Mouse (Mus musculus): ENCODE measurements around the gene Tm4sf4. TPM values are rescaled to one million over a fixed set of nuclear protein-coding genes. Genes with fewer than 3 reads are reported as not detected.

Gene Tm4sf4
- polyA plus RNA-seq, 1 experiment from 2014 or later, result not detected

- ATAC-seq (ENCODE audit: low FRiP score) (no peak), DNase-seq (ENCODE audit: low spot score) (peak; percentile 31)
- Histone ChIP-seq H3K4me2 (replicated peaks; ENCODE audit: low read depth, low read length) (no peak overlapping the region), H3K36me3 (ENCODE audit: control insufficient read depth, insufficient read depth, low read length) (no peaks in the 10 kb centered on the region), H3K27ac (ENCODE audit: low read depth, low read length) (no peak overlapping the region), H3K4me1 (replicated peaks; ENCODE audit: control insufficient read depth, insufficient read depth, low read length) (no peaks in the 10 kb centered on the region), H3K9ac (ENCODE audit: low read depth, low read length) (no peak overlapping the region), H3K27me3 (ENCODE audit: control insufficient read depth, insufficient read depth, low read length) (no peaks in the 10 kb centered on the region), H3K9me3 (ENCODE audit: control insufficient read depth, low read length) (no peaks in the 10 kb centered on the region), H3K4me3 (ENCODE audit: low read depth, low read length) (no peak overlapping the region)
- WGBS, result 82% methylated on average over 8 of the region's 8 CpGs
Measured at GRCm38 (mm10) chr3:57487455-57488153, 62.5 kb downstream of the Tm4sf4 start.

Other genes with a start within 250 kb of the Tm4sf4 start
- gene Tm4sf1, start 123.3 kb upstream of the Tm4sf4 start, polyA plus RNA-seq (2014; fragmentation: Nextera tagmentation; extraction: Ambion mirVana), result 14.3 and 15.2 TPM in 2 replicates
- 10.0 and 15.6 TPM in 2 replicates for gene Wwtr1, start 150.6 kb downstream of the Tm4sf4 start, polyA plus RNA-seq (2014; fragmentation: Nextera tagmentation; extraction: Ambion mirVana)
- gene Commd2, start 226.4 kb downstream of the Tm4sf4 start, polyA plus RNA-seq (2014; fragmentation: Nextera tagmentation; extraction: Ambion mirVana), result 101 and 110 TPM in 2 replicates

Measured in hindbrain, embryonic 11.5 days (tissue).